Mouse (Mus musculus): Measurements from ENCODE around the gene Cd300ld2. TPM values are rescaled to one million over a fixed set of nuclear protein-coding genes. Genes with fewer than 3 reads are reported as not detected.

Gene Cd300ld2
- polyA plus RNA-seq, 1 experiment: 0.27 TPM

DNA sequence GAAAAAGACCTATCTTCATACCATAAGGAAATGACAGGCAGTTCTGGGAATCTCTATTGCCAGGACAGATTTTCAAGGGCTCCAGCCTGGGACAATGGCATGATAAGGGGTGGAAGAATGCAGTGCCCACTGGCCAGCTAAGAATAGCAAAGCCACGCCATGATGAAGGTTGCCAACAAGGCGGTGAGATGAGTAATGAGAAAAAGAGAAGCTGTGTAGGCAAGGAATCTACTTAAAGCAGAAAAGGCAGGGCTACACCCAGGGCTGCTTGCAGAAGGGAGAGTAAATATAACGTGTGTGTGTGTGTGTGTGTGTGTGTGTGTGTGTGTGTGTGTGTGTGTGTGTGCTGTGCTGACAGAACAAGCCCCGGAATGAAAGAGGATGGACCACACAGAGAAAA, 34.1 kb downstream of the Cd300ld2 start:
- DNase-seq (ENCODE audit: low read depth in 1 of 2, low spot score in 2 of 2): no peak
- Histone ChIP-seq H3K36me3 (ENCODE audit: control insufficient read depth, insufficient read depth, low read length) (no peaks in the 10 kb centered on the region), H3K4me3 (ENCODE audit: extremely low read depth, insufficient read depth, insufficient read length) (no peak overlapping the region), H3K27ac (ENCODE audit: insufficient read depth, low read length) (no peak overlapping the region), H3K27me3 (ENCODE audit: control insufficient read depth, insufficient read depth, low read length) (no peaks in the 10 kb centered on the region), H3K4me1 (ENCODE audit: control insufficient read depth, insufficient read depth, insufficient read length) (no peaks in the 10 kb centered on the region)
- TF ChIP-seq CTCF (IDR thresholded peaks at IDR 0.05; ENCODE audit: extremely low read depth, insufficient read depth, insufficient read length, insufficient replicate concordance) (no peak), POLR2A (IDR thresholded peaks at IDR 0.05; ENCODE audit: low read depth, low read length) (no peak)
- 55% methylated on average over 4 of the region's 4 CpGs for WGBS

DNA sequence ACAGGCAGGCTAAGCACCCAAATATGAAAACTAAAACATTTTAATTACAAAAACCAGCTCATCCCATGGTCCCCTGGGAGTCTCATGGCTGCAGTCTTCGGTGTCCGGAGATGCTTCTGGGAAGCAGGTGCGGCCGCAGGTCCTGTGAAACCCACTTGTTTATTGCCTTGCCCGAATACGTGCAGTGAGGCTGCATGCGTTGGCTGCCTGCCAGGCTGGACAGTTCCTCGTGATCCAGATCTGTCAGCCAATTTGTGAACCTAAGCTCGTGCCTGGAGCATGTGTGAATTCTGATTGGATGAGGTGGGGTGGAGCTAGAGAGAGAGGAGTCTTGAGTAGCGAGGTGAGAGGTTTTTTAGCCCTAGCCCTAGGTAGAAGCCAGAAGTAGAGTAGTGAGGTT, 43.3 kb downstream of the Cd300ld2 start:
- H3K4me1 ChIP-seq (ENCODE audit: control insufficient read depth, insufficient read depth, insufficient read length): no peaks in the 10 kb centered on the region
- no peaks in the 10 kb centered on the region for H3K27me3 ChIP-seq (ENCODE audit: control insufficient read depth, insufficient read depth, low read length)
- WGBS: 88% methylated on average over 10 of the region's 10 CpGs
- no peak overlapping the region for H3K27ac ChIP-seq (ENCODE audit: insufficient read depth, low read length)
- TF ChIP-seq POLR2A (IDR thresholded peaks at IDR 0.05; ENCODE audit: low read depth, low read length): no peak
- no peak for TF ChIP-seq CTCF (IDR thresholded peaks at IDR 0.05; ENCODE audit: extremely low read depth, insufficient read depth, insufficient read length, insufficient replicate concordance)
- H3K36me3 ChIP-seq (ENCODE audit: control insufficient read depth, insufficient read depth, low read length): no peaks in the 10 kb centered on the region
- H3K4me3 ChIP-seq (ENCODE audit: extremely low read depth, insufficient read depth, insufficient read length): no peak overlapping the region
- no peak for DNase-seq (ENCODE audit: low read depth in 1 of 2, low spot score in 2 of 2)

DNA sequence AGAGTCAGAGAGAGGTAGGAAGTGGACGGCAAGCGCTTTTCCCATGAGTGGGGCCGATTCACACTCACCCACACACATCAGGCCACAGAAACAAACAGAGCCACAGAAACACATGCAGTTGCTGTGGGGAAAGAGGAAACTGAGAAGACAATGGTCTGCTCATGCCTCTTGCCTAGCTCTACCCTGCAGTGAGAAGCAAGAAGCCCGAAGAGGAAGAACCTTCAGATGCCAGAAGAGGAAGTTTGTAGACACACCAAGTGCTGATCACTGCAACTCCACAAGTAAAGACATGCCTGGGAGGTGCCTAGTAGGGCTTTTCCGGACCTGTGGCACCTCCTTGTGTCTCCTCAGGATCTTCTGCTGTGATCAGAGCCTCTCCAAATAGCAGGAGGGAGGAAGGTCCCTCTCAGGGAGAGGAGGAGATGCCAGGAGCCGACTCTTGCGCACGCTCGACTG, 47.2 kb downstream of the Cd300ld2 start, which contains the start of gene Cd300c:
TSS of gene Cd300c (minus strand) at position 406 of the 456 bp plus-strand sequence.
- H3K4me3 ChIP-seq (ENCODE audit: extremely low read depth, insufficient read depth, insufficient read length): no peak within 1 kb of the TSS
- no peaks in the 10 kb centered on the region; the same call in 1 of the 2 replicates for H3K4me1 ChIP-seq (ENCODE audit: control insufficient read depth, insufficient read depth, insufficient read length)
- TF ChIP-seq POLR2A (IDR thresholded peaks at IDR 0.05; ENCODE audit: low read depth, low read length) (no peak), CTCF (IDR thresholded peaks at IDR 0.05; ENCODE audit: extremely low read depth, insufficient read depth, insufficient read length, insufficient replicate concordance) (no peak)
- 58% methylated on average over 9 of the region's 9 CpGs for WGBS
- DNase-seq (ENCODE audit: low read depth in 1 of 2, low spot score in 2 of 2): no peak
- no peak within 1 kb of the TSS for H3K27ac ChIP-seq (ENCODE audit: insufficient read depth, low read length)
- H3K27me3 ChIP-seq (ENCODE audit: control insufficient read depth, insufficient read depth, low read length): no peaks in the 10 kb centered on the region
- no peaks in the 10 kb centered on the region for H3K36me3 ChIP-seq (ENCODE audit: control insufficient read depth, insufficient read depth, low read length)

DNA sequence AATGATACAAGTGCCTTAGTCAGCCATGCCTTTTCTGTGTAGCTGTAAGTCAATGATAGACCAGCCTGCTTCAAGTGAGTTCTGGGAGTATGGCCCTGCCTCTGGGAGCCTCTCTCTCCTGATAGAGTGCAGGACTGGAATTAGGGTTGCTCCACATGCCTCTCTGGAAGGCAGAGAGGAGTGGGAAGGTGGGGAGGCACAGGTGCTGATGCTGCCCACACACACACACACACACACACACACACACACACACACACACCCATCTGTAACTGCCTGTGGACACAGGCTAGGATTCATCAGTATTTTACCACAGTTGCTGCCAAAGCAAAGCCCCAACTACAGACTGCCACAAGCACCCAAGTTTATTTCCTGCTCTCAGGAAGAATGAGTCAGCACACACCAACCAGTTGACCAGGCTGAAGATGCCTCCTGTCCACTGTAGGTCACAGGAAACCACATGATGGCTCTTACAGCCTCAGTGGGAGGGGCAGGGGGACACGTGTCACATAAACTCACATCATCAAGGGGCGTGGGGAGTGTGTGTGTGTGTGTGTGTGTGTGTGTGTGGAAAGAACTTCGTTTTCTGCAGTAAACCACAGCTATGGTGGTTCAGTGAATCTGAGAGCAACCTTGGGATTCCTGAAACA, 50.7 kb downstream of the Cd300ld2 start:
- no peak overlapping the region for H3K27ac ChIP-seq (ENCODE audit: insufficient read depth, low read length)
- no peak overlapping the region for H3K4me3 ChIP-seq (ENCODE audit: extremely low read depth, insufficient read depth, insufficient read length)
- DNase-seq (ENCODE audit: low read depth in 1 of 2, low spot score in 2 of 2): no peak
- TF ChIP-seq POLR2A (IDR thresholded peaks at IDR 0.05; ENCODE audit: low read depth, low read length) (no peak), CTCF (IDR thresholded peaks at IDR 0.05; ENCODE audit: extremely low read depth, insufficient read depth, insufficient read length, insufficient replicate concordance) (no peak)
- H3K4me1 ChIP-seq (ENCODE audit: control insufficient read depth, insufficient read depth, insufficient read length): no peaks in the 10 kb centered on the region; the same call in 1 of the 2 replicates
- 17% methylated on average over 3 of the region's 3 CpGs for WGBS
- H3K36me3 ChIP-seq (ENCODE audit: control insufficient read depth, insufficient read depth, low read length): no peaks in the 10 kb centered on the region
- H3K27me3 ChIP-seq (ENCODE audit: control insufficient read depth, insufficient read depth, low read length): no peaks in the 10 kb centered on the region

DNA sequence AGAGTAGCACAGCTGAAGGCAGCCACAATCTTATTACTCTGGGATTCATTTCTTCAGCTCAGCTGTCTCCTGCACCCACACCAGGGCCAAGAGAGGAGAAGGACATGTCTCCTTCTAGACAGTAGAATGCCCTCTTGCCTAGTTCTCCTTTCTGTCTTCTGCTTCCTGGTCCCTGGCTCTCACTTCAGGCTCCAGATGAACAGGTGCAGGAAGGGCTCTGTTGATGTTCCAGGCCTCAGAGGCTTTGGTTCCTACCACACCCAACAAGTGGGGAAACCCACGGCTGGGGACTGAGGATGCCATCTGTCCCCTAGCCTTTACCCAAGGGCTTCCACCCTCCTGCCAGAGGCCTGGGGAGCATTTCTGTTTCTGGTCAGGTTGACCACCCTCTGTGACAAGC, 55.6 kb downstream of the Cd300ld2 start:
- no peaks in the 10 kb centered on the region for H3K27me3 ChIP-seq (ENCODE audit: control insufficient read depth, insufficient read depth, low read length)
- DNase-seq (ENCODE audit: low read depth in 1 of 2, low spot score in 2 of 2): no peak
- no peak overlapping the region for H3K4me3 ChIP-seq (ENCODE audit: extremely low read depth, insufficient read depth, insufficient read length)
- TF ChIP-seq POLR2A (IDR thresholded peaks at IDR 0.05; ENCODE audit: low read depth, low read length): no peak
- TF ChIP-seq CTCF (IDR thresholded peaks at IDR 0.05; ENCODE audit: extremely low read depth, insufficient read depth, insufficient read length, insufficient replicate concordance): no peak
- no peak overlapping the region for H3K27ac ChIP-seq (ENCODE audit: insufficient read depth, low read length)
- no peaks in the 10 kb centered on the region for H3K36me3 ChIP-seq (ENCODE audit: control insufficient read depth, insufficient read depth, low read length)
- H3K4me1 ChIP-seq (ENCODE audit: control insufficient read depth, insufficient read depth, insufficient read length): no peaks in the 10 kb centered on the region; the same call in 1 of the 2 replicates
- 26% methylated on average over 1 of the region's 1 CpGs for WGBS

Other genes with a start within 250 kb of the Cd300ld2 start
- 0.14 and 0.18 TPM in 2 replicates for gene Btbd17, start 220.2 kb downstream of the Cd300ld2 start, polyA plus RNA-seq (2012; rRNA removed)
- not detected in 2 replicates for gene Gpr142, start 217.3 kb downstream of the Cd300ld2 start, polyA plus RNA-seq (2012; rRNA removed)
- gene Gprc5c, start 165.0 kb downstream of the Cd300ld2 start, polyA plus RNA-seq (2012; rRNA removed): 9.3 and 9.5 TPM in 2 replicates
- 11.6 and 12.5 TPM in 2 replicates for gene Cd300a, start 126.2 kb downstream of the Cd300ld2 start, polyA plus RNA-seq (2012; rRNA removed)
- 3.1 and 5.3 TPM in 2 replicates for gene Cd300lb, start 81.8 kb downstream of the Cd300ld2 start, polyA plus RNA-seq (2012; rRNA removed)
- gene Cd300c, start 47.0 kb downstream of the Cd300ld2 start, polyA plus RNA-seq (2012; rRNA removed): 5.8 and 10.8 TPM in 2 replicates
- 3.3 and 5.5 TPM in 2 replicates for gene Cd300ld, start 26.3 kb downstream of the Cd300ld2 start, polyA plus RNA-seq (2012; rRNA removed)
- 26.0 and 32.8 TPM in 2 replicates for gene Cd300c2, start 14.3 kb downstream of the Cd300ld2 start, polyA plus RNA-seq (2012; rRNA removed)
- 0.93 and 1.3 TPM in 2 replicates for gene Cd300ld4, start 10.8 kb upstream of the Cd300ld2 start, polyA plus RNA-seq (2012; rRNA removed)
- gene Cd300ld5, start 21.6 kb upstream of the Cd300ld2 start, polyA plus RNA-seq (2012; rRNA removed): 2.3 and 5.5 TPM in 2 replicates
- 13.1 and 29.1 TPM in 2 replicates for gene Cd300ld3, start 32.2 kb upstream of the Cd300ld2 start, polyA plus RNA-seq (2012; rRNA removed)
- gene Cd300e, start 46.0 kb upstream of the Cd300ld2 start, polyA plus RNA-seq (2012; rRNA removed): 4.6 and 4.7 TPM in 2 replicates
- gene Rab37, start 75.2 kb upstream of the Cd300ld2 start, polyA plus RNA-seq (2012; rRNA removed): 7.8 and 7.9 TPM in 2 replicates
- 24.7 and 31.4 TPM in 2 replicates for gene Cd300lf, start 117.8 kb upstream of the Cd300ld2 start, polyA plus RNA-seq (2012; rRNA removed)
- gene Slc9a3r1, start 147.1 kb upstream of the Cd300ld2 start, polyA plus RNA-seq (2012; rRNA removed): 51.5 and 63.7 TPM in 2 replicates
- gene Tmem104, start 171.3 kb upstream of the Cd300ld2 start, polyA plus RNA-seq (2012; rRNA removed): 16.3 and 16.5 TPM in 2 replicates
- gene Nat9, start 171.7 kb upstream of the Cd300ld2 start, polyA plus RNA-seq (2012; rRNA removed): 12.3 and 12.5 TPM in 2 replicates

Data from spleen, adult 2 months (tissue).